Mouse (Mus musculus): Measurements from ENCODE around the gene Ndufb10. TPM values are rescaled to one million over a fixed set of nuclear protein-coding genes. Genes with fewer than 3 reads are reported as not detected.
A peak's percentile ranks its signal among the peaks of the same experiment; 100 is the strongest.
"Not testable (repeated sequence)": the region's sequence is repeated elsewhere in the genome, so short reads cannot be mapped to it uniquely, and the experiment has no call there.

The Ndufb10 gene
- total RNA-seq, 2 experiments from 2014 or later, result 130 to 145 TPM

DNA sequence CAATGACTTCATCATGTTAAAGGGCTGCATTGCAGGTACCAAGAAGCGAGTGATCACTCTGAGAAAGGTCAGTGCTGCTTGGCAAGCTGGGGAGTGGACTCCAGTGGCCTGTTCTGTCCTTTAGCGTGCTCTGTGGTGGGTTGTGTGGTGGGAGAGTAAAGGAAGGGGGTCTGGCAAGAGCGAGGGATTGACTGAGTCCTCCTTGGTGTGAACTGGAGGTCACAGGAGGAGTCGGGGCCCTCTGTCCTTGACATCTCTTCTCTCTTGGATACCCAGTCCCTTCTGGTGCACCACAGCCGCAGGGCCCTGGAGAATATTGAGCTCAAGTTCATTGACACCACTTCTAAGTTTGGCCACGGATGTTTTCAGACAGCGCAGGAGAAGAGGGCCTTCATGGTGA is 11.2 kb upstream of the Ndufb10 start:
- intact Hi-C loops (cut with DNase I), result no loop called here
- DNase-seq, result no peak

DNA sequence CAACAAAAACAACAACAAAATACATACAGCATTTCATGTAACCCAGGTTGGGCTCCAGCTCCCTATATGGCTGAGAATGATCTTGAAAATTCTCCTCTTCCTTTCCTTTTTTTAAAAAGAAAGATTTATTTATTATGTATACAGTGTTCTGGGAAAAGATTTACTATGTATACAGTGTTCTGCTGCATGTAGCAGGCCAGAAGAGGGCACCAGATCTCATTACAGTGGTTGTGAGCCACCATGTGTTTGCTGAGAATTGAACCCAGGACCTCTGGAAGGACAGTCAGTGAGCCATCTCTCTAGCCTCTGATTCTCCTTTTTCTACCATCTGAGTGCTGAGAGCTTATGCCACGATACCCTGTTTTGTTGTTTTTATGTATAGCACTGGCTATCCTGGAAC is 10.2 kb upstream of the Ndufb10 start:
- DNase-seq, result no peak
- intact Hi-C loops (cut with DNase I), result no loop called here

DNA sequence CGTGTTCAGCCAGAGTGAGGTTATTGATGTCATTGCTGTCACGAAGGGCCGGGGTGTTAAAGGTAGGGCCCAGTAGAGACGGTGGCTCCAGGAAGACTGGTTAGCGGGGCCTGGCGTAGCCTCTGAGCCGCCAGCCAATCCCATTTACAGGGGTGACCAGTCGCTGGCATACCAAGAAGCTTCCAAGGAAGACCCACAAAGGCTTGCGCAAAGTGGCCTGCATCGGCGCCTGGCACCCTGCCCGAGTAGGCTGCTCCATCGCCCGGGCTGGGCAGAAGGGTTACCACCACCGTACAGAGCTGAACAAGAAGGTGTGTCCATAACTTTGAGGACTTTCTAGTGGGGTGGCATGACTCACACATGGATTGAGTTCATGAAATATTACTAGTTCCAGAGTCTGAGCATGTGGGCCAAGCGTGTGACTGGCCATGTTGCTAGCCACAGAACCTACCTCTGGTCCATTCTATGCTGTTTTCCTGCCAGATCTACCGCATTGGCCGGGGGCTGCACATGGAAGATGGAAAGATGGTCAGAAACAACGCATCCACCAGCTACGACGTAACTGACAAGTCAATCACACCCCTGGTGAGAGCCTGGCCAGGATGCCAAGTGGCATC is 9.3 kb upstream of the Ndufb10 start:
- no peak for DNase-seq
- intact Hi-C loops (cut with DNase I), result no loop called here

DNA sequence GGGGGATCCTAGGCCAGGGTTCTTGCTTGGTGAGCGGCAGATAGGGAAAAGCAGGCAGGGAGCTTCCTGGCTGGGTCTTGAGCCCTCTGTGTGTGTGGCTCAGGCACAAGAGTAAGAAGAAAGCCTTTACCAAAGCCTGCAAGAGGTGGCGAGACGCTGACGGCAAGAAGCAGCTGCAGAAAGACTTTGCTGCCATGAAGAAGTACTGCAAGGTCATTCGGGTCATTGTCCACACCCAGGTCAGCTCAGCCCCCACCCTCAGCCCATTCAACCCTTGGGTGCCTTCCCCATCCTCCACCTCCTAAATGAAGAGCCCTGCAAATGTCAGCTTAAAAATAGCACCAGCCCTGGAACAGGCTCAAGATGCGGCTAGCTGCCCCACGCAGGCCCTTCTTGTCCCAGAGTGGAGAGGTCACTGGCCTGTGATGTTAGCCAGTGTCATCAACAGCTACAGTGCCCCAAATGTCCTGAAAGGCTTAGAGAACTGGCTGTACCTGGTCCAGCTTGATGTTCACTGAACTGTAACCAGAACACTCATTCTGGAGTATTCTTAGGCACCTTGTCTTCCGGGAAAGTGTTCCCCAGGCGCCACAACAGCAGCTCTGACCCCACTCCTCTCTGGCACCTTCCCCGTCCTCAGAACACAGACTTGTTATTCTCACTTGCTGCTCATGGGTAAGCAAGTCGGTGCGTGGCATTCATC is 8.1 kb upstream of the Ndufb10 start:
- no peak for DNase-seq
- intact Hi-C loops (cut with DNase I), result no loop called here

DNA sequence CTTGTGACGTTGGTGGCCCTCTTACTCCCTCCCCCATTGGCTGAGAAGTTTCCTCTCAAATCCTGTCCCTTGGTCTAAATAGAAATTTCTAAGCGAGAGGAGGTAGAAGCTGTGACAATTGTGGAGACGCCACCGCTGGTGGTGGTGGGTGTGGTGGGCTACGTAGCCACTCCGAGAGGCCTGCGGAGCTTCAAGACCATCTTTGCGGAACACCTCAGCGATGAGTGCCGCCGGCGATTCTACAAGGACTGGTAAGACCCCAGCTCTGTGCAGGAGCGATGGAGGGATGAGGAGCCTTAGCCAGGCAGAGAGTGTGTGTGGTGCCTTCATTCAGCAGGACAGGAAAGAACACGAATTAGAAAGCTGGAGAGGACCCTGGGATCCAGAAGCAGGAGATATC is 6.5 kb upstream of the Ndufb10 start:
- no peak for DNase-seq
- intact Hi-C loops (cut with DNase I), result no loop called here

DNA sequence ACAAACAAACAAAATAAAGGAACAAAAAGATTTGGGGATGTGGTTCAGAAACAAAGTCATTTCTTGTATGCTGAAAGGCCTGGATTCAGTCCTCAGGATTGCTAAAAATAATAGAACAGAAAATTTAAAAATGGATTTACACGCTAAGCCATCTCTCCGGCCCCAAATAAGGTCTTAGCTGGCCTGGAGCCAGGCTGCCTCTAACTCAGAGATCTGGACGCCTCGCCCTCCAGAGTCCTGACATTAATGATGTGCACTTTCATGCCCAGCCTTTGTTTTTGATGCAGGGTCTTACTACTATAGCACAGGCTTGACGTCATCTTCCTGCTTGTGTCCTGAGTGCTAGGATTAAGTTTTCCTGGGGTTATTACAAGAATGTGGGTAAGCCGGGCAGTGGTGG is 4.8 kb upstream of the Ndufb10 start:
- no peak for DNase-seq
- intact Hi-C loops (cut with DNase I), result no loop called here

DNA sequence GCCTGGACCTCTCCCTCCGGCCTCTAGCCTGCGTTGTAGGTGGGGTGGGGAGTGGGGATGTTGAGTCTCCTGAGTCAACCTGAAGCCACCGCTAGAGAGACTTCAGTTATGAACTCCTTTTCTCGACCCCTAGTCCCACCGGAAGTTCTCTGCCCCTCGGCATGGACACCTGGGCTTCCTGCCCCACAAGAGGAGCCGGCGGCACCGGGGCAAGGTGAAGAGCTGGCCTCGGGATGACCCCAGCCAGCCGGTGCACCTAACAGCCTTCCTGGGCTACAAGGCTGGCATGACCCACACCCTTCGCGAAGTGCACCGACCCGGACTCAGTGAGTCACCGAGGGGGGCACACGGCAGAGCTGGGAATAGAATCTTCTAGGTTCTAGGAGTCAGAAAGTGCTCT is 3.9 kb upstream of the Ndufb10 start:
- intact Hi-C loops (cut with DNase I), result no loop called here
- DNase-seq, result no peak

DNA sequence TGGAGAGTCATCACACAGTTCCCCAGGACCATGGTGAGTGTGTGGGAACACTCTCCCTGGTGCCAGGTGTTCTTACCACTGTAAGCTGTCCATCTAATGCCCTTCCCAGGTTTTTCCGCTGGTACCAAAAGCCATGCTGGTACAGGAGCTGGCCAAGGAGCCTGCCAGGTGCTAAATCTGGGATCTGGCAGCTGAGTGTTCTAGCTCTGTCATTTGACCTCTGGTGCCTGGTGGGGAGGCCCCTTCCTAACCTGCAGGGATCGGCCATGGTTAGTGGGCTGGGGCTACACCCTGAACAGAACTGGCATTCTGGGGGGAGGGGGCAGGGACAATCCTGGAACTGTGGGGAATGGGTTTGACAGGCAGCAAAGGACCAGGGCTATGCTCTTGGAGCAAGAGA is 3.3 kb upstream of the Ndufb10 start, which contains the start of gene Rpl3l:
TSS of gene Rpl3l (plus strand) at position 203 of the 400 bp plus-strand sequence.
- intact Hi-C loops (cut with DNase I), result no loop called here
- DNase-seq, result no peak

DNA sequence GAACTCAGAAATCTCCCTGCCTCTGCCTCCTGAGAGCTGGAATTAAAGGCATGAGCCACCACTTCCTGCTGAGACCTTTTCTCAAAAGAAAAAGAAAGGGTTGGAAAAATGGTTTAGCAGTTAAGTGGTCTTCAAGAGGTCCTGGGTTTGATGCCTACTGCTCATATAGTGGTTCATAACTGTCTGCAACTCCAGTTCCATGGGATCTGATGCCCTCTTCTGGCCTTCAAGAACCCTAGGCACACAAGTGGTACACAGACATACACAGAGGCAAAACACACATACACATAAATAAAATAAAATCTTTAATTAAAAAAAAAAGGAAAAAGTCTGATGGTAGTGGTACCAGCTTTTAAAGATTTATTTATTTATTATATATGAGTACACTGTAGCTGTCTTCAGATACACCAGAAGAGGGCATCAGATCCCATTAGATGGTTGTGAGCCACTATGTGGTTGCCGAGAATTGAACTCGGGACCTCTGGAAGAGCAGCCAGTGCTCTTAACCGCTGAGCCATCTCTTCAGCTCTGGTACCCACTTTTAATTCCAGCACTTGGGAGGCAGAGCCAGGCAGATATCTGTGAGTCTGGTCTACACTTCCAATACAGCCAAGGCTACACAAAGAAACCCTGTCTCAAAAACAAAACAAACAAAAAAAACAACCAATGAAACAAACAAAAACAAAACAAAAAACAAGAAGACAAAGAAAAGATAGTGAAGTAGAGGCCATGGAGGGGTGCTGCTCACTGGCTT is 1.5 kb upstream of the Ndufb10 start:
- intact Hi-C loops (cut with DNase I), result no loop called here
- no peak for DNase-seq

DNA sequence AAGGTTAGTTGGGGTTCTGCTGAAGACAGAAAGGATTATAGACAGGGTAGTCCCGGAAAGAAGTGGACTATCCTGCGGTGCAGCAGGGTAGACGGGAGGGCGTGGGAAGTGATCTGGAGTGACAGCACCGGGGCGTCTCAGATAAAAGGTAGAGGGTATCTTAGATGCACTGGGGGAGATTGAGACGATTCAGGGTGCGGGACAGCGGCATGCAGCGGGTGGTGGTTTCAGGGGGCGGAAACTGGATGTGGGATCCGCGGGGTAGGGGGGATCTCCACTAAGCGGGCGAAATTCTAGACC is 447 bp downstream of the Ndufb10 start:
- intact Hi-C loops (cut with DNase I), result no loop called here
- DNase-seq, result no peak

DNA sequence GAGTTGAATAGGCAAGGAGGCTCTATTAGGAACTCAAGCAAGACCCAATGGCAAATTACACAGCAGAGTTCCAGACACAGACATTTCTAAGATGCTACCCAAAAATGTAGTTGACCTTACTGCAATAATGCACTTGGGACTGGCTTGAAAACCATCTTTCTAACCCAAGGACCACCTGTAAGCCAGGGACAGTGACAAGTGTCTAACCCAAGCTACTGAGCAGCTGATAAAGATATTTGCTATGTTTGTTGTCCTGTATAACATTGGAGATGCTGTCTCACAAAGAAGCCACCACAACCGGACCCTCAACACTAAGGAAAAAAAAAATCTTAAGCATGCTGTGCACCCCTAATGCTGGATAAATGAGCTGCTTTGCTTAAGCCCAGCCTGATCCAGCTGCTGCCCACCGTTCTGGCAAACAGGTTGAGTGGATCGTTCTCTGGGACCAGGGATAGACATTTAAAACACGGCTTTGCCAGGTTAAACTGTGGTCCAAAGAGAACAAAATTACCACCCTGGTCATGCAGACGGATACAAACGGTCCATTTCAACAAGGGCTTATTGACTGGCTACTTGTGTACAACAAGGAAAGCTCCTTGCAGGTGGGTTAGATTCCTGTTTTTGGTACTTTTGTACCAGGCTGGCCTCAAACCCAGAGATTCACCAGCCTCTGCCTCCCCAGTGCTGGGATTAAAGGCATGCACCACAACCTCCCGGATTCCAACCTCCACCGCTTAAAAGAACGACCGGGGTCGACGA is 977 bp downstream of the Ndufb10 start:
- intact Hi-C loops (cut with DNase I), result no loop called here
- no peak for DNase-seq

DNA sequence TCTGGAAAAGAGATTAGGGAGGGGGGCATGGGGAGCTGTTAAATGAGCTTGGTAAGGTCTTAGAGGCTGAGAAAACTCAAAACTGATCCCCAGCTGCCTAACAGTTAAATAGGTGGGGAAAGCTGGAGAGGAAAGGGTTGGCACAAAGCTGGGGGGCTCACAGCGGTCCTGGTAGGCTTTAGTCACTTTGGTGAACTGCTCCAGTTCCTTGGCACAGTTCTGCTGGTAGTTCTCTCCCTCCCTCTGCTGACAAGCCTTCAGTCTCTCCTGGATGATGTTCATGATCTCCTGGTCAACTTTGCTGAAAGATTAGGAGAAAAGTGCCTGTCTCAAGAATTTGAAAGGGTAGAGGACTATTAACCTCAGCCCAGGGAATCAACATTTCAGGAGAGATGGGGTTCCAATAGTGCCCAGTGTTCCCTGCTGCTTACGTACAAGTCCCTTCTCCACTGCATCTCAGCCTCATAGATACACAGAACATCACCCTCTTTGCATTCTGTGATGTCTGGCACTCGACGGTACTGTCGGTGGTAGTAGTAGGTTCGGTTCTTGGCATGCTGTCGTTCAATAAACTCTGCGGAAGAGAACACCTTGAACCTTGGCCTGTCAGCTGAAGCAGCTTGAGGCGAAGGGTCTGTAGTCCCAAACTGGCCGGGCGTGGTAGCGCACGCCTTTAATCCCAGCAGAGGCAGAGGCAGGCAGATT is 1.9 kb downstream of the Ndufb10 start:
- no peak for DNase-seq
- intact Hi-C loops (cut with DNase I), result no loop called here

DNA sequence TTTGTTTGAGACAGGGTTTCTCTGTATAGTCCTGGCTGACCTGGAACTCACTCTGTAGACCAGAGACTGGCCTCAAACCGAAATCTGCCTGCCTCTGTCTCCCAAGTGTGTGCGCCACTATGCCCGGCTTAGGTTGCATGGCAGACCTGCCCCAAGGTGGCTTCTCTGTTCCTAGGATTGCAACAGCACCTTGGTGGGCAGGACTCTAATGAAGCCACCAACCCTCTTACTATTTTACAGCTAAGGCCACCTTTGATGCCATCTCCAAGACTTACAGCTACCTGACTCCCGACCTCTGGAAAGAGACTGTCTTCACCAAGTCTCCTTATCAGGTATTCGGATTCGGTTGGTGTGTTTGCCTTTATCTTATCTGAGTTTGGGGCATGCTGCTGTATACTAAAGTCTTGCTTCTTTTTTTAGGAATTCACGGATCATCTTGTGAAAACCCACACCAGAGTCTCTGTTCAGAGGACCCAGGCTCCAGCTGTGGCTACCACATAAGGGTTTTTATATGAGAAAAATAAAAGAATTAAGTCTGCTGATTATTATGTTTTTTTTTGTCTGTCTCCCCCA is 2.8 kb downstream of the Ndufb10 start:
- intact Hi-C loops (cut with DNase I); DNase-seq: not testable (repeated sequence)

DNA sequence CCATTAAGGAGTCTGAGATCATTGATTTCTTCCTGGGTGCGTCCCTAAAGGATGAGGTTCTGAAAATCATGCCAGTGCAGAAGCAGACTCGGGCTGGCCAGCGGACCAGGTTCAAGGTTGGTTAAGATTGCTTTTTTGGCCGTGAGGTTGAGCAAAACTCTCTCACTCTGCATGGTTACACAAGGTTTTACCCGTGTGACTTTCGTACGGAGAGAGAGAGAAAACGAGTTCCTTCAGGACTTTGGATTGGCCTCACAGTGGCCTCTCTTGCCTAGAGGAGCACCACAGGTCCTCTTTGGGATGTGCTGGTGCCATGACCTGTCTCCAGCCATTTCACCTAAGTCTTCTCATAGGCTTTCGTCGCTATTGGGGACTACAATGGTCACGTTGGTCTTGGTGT is 3.7 kb downstream of the Ndufb10 start:
- DNase-seq; intact Hi-C loops (cut with DNase I): not testable (repeated sequence)

DNA sequence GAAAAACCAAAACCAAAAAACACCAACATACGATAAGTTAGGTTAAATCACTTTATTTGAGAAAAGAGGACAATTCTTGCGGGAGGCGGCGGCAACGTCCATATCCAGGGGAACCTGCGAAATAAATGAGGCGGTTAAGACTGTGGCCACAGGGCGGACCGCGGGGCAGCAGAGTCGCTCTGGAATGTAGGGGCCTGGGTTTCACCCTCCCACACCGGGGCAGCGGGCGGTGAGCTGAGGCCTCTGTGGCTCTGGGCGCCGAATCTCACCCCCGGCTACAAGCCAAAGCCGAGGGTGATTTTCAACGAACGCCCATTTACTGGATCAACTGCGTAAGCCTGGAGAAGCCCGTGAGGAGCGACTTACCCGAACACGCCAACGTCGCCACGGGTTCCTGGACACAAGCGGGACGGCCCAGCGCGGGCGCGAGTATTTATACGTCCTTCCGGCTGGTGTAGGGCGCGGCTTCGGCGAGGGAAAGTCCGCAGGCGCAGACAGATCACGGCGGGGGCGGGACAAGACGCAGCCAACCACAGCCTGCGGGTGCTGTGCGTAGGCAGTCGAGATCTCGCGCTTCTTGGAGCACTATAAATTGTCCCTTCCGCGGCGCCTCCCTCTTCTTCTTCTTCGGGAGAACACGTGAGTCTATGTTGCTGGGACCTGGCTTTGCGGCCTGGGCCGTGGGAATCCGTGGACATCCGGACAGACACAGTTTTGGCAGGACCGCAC is 4.6 kb downstream of the Ndufb10 start:
- intact Hi-C loops (cut with DNase I), result no loop called here
- DNase-seq, result peak; percentile 99

DNA sequence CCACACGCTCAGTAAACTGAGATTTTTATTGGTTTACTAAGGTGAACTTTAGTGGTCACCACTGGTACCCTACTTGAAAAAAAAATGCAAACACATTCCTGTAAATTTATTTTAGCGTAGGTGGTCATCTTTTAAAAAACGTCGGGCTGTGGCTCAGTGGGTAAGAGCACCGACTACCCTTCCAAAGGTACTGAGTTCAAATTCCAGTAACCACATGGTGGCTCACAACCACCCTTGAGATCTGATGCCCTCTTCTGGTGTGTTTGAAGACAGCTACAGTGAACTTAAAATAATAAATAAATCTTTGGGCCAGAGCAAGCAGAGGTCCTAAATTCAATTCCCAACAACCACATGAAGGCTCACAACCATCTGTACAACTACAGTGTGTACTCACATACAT is 5.3 kb downstream of the Ndufb10 start:
- intact Hi-C loops (cut with DNase I); DNase-seq: not testable (repeated sequence)

DNA sequence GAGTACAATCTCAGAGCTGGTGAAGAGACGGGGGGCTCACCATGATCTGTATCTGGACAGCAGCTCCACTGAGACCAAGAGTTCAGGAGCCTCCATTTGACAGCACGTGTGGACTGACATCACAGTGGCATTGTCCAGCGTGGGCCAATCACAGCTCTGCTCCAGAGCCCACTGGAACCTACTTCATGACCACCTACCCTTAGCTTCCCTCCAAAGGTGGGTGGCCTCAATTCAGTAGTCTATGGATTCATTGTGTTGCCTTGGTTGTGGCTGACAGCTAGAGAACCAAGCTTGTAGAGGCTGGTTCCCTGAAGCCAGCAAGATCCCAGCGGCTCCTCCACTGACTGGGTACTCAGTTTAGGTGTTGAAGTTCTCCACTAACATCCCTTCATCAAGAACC is 6.3 kb downstream of the Ndufb10 start, which contains the start of the genes Rnf151 and Rps2:
TSS of gene Rnf151 (minus strand) at position 121 of the 400 bp plus-strand sequence.
TSS of gene Rps2 (plus strand) at position 174 of the 400 bp plus-strand sequence.
- intact Hi-C loops (cut with DNase I), result no loop called here
- DNase-seq, result no peak

DNA sequence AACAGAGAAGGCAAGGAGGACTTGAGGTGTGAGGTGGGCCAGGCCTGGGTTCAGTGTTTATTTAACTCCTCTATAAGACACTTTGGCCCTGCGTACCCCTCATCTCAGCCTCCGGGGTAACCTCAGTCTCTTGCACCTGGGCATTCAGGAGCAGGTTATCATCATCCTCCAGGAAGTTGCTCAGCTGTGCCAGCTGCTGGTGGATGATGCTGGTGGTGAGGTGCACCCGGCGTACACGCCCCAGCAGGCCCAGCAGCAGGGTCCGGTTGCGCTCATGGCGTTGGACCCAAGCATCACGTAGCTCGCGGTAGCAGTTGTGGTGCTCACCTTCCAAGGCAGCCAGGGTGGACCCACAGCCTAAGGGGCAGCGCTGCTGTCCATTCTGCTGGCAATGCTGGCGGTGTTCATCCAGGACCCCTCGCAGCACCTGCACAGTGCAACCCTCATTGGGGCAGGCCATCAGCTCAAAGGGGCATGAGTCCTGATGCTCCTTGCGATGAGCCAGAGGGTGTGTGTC is 8.1 kb downstream of the Ndufb10 start:
- intact Hi-C loops (cut with DNase I), result no loop called here
- DNase-seq, result no peak

DNA sequence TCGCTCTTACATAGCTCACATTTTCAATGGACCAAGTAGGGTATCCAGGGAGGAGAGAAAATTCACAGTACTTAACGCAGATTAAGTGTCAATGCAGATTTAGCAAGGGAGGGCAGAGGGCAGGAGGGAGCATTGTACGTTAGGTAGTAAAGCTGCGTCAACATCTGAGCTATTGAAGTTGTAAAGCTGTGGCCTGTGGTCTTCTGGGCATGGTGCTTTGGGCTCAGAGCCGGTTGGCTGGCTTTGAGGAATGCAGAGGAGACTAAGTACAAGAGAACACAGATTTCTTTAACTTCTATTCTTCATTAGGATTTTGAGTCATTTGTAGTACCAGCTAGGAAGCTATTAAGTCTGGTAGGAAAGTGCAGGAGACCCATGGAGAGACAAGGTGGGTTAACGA is 8.7 kb downstream of the Ndufb10 start:
- intact Hi-C loops (cut with DNase I), result no loop called here
- DNase-seq, result no peak
